Mouse (Mus musculus) midbrain, embryonic 13.5 days (tissue): Measurements from ENCODE around the gene Hoxa3. TPM values are rescaled to one million over a fixed set of nuclear protein-coding genes. Genes with fewer than 3 reads are reported as not detected.

Experiments used
- ATAC-seq: fragments of 200-750 bp; cut with Nextera tagmentation; 2 replicates; pipeline ENCODE4 v1.8.0; 2017; ENCODE audit warnings: mild to moderate bottlenecking, moderate TSS enrichment, moderate library complexity
- H3K27ac ChIP-seq: fragments of 300-500 bp; sonication (generic); 2 replicates; pipeline ENCODE4 v1.5.1; 2015; ENCODE audit warnings: inconsistent platforms, mild to moderate bottlenecking, moderate library complexity
- H3K27me3 ChIP-seq: fragments of 300-500 bp; sonication (generic); 2 replicates; pipeline ENCODE4 v1.6.1; 2015; ENCODE audit warnings: mild to moderate bottlenecking, inconsistent platforms
- H3K36me3 ChIP-seq: fragments of 300-500 bp; sonication (generic); 2 replicates; pipeline ENCODE4 v1.6.1; 2015; ENCODE audit warnings: mild to moderate bottlenecking, inconsistent platforms
- H3K4me1 ChIP-seq: fragments of 300-500 bp; sonication (generic); replicated peaks from 2 replicates; pipeline ENCODE4 v1.6.1; 2015; ENCODE audit warnings: inconsistent platforms
- H3K4me2 ChIP-seq: fragments of 300-500 bp; sonication (generic); replicated peaks from 2 replicates; pipeline ENCODE4 v1.6.1; 2015; ENCODE audit warnings: moderate library complexity, mild to moderate bottlenecking, inconsistent platforms
- H3K4me3 ChIP-seq: fragments of 300-500 bp; sonication (generic); replicated peaks from 2 replicates; pipeline ENCODE4 v1.5.1; 2015; ENCODE audit warnings: mild to moderate bottlenecking, inconsistent platforms
- H3K9ac ChIP-seq: fragments of 300-500 bp; sonication (generic); replicated peaks from 2 replicates; pipeline ENCODE4 v1.6.1; 2015; ENCODE audit warnings: mild to moderate bottlenecking, inconsistent platforms
- H3K9me3 ChIP-seq: fragments of 300-500 bp; sonication (generic); 2 replicates; pipeline ENCODE4 v1.6.1; 2016; ENCODE audit warnings: mild to moderate bottlenecking, inconsistent platforms
- WGBS: fragments of 180-500 bp; shearing (Covaris S2); methylation state at CpG from one replicate; pipeline ENCODE4 v1.1.7; 2015; 5-methylcytosine and 5-hydroxymethylcytosine counted together
- polyA plus RNA-seq: library from polyadenylated mRNA; unstranded; fragments of >200 nt; fragmentation: Nextera tagmentation; extraction: Ambion mirVana; gene quantifications from 2 replicates; pipeline ENCODE4 v1.2.1, GENCODE M21; 2015

The Hoxa3 gene
- polyA plus RNA-seq, 1 experiment from 2014 or later = not detected

DNA sequence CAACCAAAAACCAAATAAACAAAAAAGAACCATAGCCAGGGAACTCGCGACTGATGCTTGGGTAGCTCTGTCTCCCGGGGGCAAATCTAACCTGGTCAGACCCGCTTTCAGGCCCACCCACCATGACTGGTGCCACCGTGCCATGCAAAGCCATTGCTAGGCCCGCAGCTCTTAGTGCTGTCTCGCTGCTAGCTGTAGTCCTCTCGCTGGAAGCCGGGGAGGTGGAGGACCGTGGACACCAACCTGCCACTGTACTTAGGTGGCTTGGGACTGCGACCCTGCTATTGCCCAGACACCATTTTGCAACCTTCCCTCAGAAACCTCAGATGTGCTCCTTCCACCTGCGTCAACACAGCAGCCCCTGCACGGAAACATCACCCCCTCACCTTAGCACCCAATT lies 1.2 kb downstream of the Hoxa3 start:
- Histone ChIP-seq H3K9me3 (no peaks in the 10 kb centered on the region), H3K4me1 (peaks cover 9% of the 10 kb centered on the region), H3K4me2 (no peak overlapping the region), H3K4me3 (no peak overlapping the region), H3K27ac (no peak overlapping the region), H3K36me3 (no peaks in the 10 kb centered on the region), H3K9ac (no peak overlapping the region), H3K27me3 (peaks cover 100% of the 10 kb centered on the region)
- ATAC-seq = no peak
- 4% methylated on average over 13 of the region's 13 CpGs for WGBS

DNA sequence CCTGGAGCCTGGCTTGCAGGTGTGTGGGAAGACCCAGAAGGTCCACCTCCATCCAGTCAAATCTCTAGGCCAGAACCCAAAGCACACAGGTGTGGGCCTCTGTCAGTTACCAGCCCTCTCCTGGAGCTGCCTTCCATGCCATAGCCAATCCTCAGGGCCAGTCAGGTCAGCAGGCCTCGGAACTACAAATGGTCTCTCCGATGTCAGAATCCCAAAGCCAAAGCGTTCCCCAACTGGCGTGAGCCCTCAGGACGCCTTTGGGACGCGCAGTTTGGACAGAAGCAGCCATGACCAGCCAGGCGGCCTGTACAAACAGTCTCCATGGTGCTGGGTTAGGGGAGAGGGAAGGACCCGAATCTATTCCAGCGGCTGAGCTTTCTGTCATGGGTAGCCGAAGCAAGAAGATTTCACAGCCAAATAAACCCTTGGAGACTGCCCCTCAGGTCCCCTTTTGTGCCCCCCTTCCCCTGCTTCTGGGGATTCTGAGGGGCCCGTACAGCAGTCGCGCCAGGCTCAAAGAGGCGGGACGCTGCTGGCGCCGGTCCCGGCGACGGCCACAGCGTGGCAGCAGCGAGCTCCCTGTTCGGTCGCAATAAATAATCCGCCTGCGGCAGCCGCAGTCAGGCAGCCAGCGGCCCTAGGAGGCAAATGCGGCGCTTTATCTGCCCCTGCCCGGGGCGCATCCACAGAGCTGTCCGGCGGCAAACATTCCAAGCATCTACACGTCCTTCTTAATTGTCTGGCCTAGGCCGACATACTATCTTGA lies 1.8 kb downstream of the Hoxa3 start:
- H3K36me3 ChIP-seq = no peaks in the 10 kb centered on the region
- ATAC-seq = peak; percentile 53; the same call in 1 of the 2 replicates
- H3K9me3 ChIP-seq = no peaks in the 10 kb centered on the region
- 0 out of 2 replicates have a peak, but pooled peaks cover 6% of the 10 kb centered on the region for H3K4me1 ChIP-seq
- H3K27ac ChIP-seq = no peak overlapping the region
- no peak overlapping the region for H3K4me2 ChIP-seq
- H3K4me3 ChIP-seq = no peak overlapping the region
- H3K9ac ChIP-seq = no peak overlapping the region
- WGBS = 1% methylated on average over 37 of the region's 37 CpGs
- peaks cover 100% of the 10 kb centered on the region for H3K27me3 ChIP-seq

GRCm38 (mm10) chr6:52209685-52210046 lies 3.5 kb downstream of the Hoxa3 start:
- H3K27ac ChIP-seq = no peak overlapping the region

GRCm38 (mm10) chr6:52208868-52209684 lies 4.1 kb downstream of the Hoxa3 start:
- H3K4me2 ChIP-seq = peak overlapping the region; percentile 29; the same call in 1 of the 2 replicates

More at GRCm38 (mm10) chr6:52209685-52210046, 3.5 kb downstream of the Hoxa3 start:
- H3K4me1 ChIP-seq = 0 out of 2 replicates have a peak, but pooled peaks cover 6% of the 10 kb centered on the region
- no peak for ATAC-seq
- H3K36me3 ChIP-seq = no peaks in the 10 kb centered on the region
- H3K4me2 ChIP-seq = no peak overlapping the region
- H3K9ac ChIP-seq = no peak overlapping the region
- 7% methylated on average over 12 of the region's 12 CpGs for WGBS
- H3K9me3 ChIP-seq = no peaks in the 10 kb centered on the region
- H3K4me3 ChIP-seq = no peak overlapping the region
- H3K27me3 ChIP-seq = peaks cover 100% of the 10 kb centered on the region

DNA sequence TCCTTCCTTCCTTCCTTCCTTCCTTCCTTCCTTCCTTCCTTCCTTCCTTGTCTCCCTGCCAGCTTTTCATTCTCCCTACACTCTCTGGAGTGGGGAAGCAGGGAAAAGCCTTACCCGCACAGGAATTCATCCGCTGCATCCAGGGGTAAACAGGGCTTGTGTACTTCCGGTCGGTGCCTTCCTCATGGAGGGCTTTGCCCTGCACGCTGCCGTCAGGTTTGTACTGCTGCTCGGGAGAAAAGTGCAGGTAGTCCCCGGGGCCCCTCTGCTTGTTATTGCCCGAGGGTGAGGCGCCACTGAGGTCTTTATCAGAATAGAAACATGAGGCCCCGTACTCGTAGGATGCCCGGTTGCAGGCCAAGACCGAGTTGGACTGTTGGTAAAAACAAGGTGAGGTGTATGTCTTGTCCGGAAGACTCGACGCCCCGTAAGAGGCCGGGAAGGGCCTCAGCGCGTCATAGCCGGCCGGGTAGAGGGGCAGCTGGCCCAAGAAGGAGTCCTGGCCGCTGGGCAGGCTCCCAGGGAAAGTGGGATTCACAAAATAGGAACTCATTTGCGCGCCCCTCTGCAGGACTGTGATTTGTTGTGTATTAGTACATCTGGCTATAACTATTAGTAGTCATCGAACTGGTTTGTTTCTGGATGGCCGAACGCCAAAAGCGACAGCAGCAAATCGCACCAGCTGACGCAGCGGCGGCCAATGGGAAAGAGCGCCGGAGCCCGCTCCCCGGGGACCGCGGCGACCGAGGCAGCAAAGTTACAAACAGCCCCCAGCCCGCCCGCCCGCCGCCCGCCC lies 4.9 kb downstream of the Hoxa3 start, which contains the start of gene Hoxa6:
Gene Hoxa6, minus strand, starts transcription at position 651 of the 796 bp plus-strand sequence.
- ATAC-seq = no peak
- Histone ChIP-seq H3K4me2 (peak within 1 kb of the TSS; percentile 29; the same call in 1 of the 2 replicates), H3K27ac (no peak within 1 kb of the TSS)

More at GRCm38 (mm10) chr6:52208868-52209684, 4.1 kb downstream of the Hoxa3 start:
- no peaks in the 10 kb centered on the region for H3K9me3 ChIP-seq
- H3K4me1 ChIP-seq = peaks cover 10% of the 10 kb centered on the region
- no peaks in the 10 kb centered on the region for H3K36me3 ChIP-seq
- no peak overlapping the region for H3K9ac ChIP-seq
- peaks cover 100% of the 10 kb centered on the region for H3K27me3 ChIP-seq
- H3K4me3 ChIP-seq = no peak overlapping the region; the same call in 1 of the 2 replicates
- H3K27ac ChIP-seq = no peak overlapping the region
- WGBS = 1% methylated on average over 18 of the region's 18 CpGs
- ATAC-seq = no peak

GRCm38 (mm10) chr6:52207684-52207976 lies 5.5 kb downstream of the Hoxa3 start:
- H3K9me3 ChIP-seq = no peaks in the 10 kb centered on the region
- no peak overlapping the region for H3K27ac ChIP-seq
- peaks cover 15% of the 10 kb centered on the region for H3K4me1 ChIP-seq
- H3K9ac ChIP-seq = no peak overlapping the region
- H3K4me2 ChIP-seq = no peak overlapping the region
- H3K36me3 ChIP-seq = no peaks in the 10 kb centered on the region
- ATAC-seq = no peak
- H3K27me3 ChIP-seq = peaks cover 100% of the 10 kb centered on the region
- H3K4me3 ChIP-seq = no peak overlapping the region

More for the DNA sequence above, 4.9 kb downstream of the Hoxa3 start, which contains the start of gene Hoxa6:
- Histone ChIP-seq H3K9me3 (no peaks in the 10 kb centered on the region), H3K27me3 (peaks cover 100% of the 10 kb centered on the region), H3K4me3 (no peak within 1 kb of the TSS; the same call in 1 of the 2 replicates), H3K9ac (no peak within 1 kb of the TSS), H3K4me1 (peaks cover 15% of the 10 kb centered on the region), H3K36me3 (no peaks in the 10 kb centered on the region)
- WGBS = 1% methylated on average over 47 of the region's 47 CpGs

DNA sequence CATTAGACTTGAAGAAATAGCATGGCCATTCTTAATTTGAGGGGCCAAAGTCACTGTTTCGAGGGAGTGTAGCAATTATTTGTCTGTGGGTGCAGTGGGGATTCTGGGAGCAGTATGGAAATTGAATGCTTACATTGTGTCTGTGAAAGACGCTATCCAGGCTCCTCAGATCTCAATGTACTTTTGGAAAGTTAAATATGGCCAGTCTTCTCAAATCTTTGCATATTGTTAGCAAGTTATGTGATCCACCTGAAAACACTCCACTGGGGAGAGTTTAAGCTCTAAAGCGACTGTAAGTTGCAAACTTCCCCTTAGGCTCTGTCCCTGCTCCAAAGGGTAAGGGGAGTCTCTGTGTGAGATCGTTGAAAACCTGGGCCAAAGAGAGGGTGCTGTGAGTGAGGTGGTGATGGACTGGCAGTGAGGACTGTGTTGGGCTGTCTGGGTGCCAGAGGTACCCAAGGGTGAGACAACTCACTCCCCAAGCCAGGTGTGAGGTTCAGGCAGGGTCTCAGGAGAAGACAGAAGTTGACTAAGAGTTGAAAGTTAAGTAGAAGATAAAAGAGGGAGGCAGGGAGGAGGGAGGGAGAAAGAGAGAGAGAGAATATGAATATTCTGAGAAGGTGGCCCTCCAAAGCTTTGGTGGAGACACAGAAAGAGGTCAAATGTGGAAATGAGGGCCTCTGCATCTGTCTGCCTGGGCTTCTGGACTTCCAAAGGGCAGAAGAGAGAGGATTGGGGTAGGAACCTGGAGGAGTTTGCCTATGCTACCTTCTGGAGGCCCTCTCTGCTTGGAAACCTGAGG lies 6.1 kb downstream of the Hoxa3 start:
- no peaks in the 10 kb centered on the region for H3K9me3 ChIP-seq
- no peaks in the 10 kb centered on the region for H3K36me3 ChIP-seq
- no peak for ATAC-seq
- no peak overlapping the region for H3K27ac ChIP-seq
- H3K4me1 ChIP-seq = peaks cover 15% of the 10 kb centered on the region
- 4% methylated on average over 4 of the region's 4 CpGs for WGBS
- no peak overlapping the region for H3K9ac ChIP-seq
- no peak overlapping the region for H3K4me2 ChIP-seq
- H3K27me3 ChIP-seq = peaks cover 100% of the 10 kb centered on the region
- no peak overlapping the region for H3K4me3 ChIP-seq

DNA sequence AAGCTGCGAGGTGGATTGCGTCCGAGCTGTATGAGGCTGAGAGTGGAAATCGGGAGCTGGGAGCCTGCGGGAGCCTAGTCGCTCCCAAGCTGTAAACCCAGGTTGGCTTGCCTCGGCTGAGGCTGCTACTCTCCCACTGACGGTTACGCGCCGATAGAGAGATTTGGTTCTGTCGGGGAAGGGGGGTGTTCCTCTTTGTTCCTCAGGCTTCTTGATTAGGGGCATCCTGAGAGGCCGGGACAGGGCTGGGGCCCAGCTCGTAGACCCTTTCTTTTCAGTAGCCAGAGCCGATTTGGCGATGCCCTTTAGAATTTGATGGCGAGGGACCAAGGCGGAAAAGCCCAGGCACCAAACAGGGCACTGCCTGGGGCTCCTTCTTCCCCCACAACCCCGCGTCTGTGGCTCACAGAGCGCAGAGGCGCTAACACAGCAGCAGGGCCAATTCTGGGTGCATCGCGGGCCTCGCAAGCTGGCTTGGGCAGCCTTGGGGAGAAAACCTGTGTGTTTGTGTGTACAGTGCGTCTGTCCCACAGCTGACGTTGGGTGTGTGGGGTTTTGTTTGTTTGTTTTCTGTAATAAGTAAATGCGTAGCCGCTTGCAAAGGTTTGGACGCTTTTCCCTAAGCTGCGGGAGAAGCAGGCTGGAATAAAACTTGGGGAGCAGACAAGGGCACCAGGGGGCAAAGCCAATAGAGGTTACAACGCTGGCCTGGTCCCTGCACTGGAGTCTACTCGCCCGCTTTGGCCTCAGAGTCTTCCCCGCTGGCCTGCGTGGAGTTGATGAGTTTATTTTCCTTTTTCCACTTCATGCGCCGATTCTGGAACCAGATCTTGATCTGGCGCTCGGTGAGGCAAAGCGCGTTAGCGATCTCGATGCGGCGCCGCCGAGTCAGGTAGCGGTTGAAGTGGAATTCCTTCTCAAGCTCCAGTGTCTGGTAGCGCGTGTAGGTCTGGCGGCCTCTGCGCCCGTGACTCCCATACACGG lies 7.2 kb downstream of the Hoxa3 start:
- Histone ChIP-seq H3K36me3 (no peaks in the 10 kb centered on the region), H3K4me1 (peaks cover 15% of the 10 kb centered on the region), H3K4me2 (no peak overlapping the region), H3K4me3 (no peak overlapping the region), H3K27me3 (peaks cover 100% of the 10 kb centered on the region), H3K9ac (no peak overlapping the region), H3K27ac (no peak overlapping the region), H3K9me3 (no peaks in the 10 kb centered on the region)
- ATAC-seq = no peak
- WGBS = under 1% methylated on average over 55 of the region's 55 CpGs

DNA sequence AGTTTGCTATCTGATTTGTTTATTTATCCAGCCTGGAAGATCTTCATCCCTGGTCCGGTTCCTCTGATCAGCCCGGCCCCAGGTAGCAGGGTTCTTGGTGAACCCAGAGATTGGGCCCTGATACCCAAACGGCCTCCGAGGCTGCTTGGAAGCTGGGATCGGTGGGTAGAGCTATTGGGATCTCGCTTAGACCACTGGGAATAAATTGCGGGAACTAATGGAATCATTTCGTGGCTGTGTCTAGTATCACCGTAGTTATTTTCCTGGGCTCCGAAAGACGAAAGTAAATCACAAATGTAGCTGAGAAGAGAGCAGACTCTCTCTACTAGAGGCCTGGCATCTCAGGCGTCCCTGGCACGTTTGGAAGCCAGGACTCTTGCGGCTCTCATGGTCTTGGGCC lies 7.9 kb downstream of the Hoxa3 start:
- Histone ChIP-seq H3K4me3 (no peak overlapping the region), H3K4me1 (peaks cover 15% of the 10 kb centered on the region), H3K9me3 (no peaks in the 10 kb centered on the region), H3K27me3 (peaks cover 100% of the 10 kb centered on the region), H3K9ac (no peak overlapping the region), H3K27ac (no peak overlapping the region), H3K36me3 (no peaks in the 10 kb centered on the region), H3K4me2 (no peak overlapping the region)
- 5% methylated on average over 14 of the region's 14 CpGs for WGBS
- no peak for ATAC-seq

- peaks cover 15% of the 10 kb centered on the region for H3K4me1 ChIP-seq
- no peak within 1 kb of the TSS for H3K9ac ChIP-seq
Measured at GRCm38 (mm10) chr6:52204050-52204752, 8.9 kb downstream of the Hoxa3 start, which contains the start of gene Hoxa5. Gene Hoxa5 (minus strand): TSS chr6:52204587.

More at GRCm38 (mm10) chr6:52204050-52204752, 8.9 kb downstream of the Hoxa3 start, which contains the start of gene Hoxa5:
- Histone ChIP-seq H3K36me3 (no peaks in the 10 kb centered on the region), H3K27ac (no peak within 1 kb of the TSS), H3K9me3 (no peaks in the 10 kb centered on the region), H3K4me2 (peak within 1 kb of the TSS; percentile 29), H3K27me3 (peaks cover 100% of the 10 kb centered on the region), H3K4me3 (peak within 1 kb of the TSS; percentile 14; the same call in 1 of the 2 replicates)
- no peak for ATAC-seq
- under 1% methylated on average over 65 of the region's 65 CpGs for WGBS
